Comparison of ENCODE assay signal across 8 mouse cellular contexts in genomic region chr2:155385090-155385489, GRCm38 (mm10). TPM values are rescaled to one million over a fixed set of nuclear protein-coding genes. Genes with fewer than 3 reads are reported as not detected.
DNase-seq lines count a peak whose midpoint lies in the region; ATAC-seq lines count a peak whose summit lies in the region.

No protein-coding gene starts in this region.

- no peak for ATAC-seq in intestine, embryonic 14.5 days (replicated peaks; ENCODE audit: low FRiP score, low TSS enrichment, low read depth)
- no peak; the same call in 1 of the 2 replicates for ATAC-seq in intestine, embryonic 16.5 days

- H3K27ac ChIP-seq in intestine, embryonic 14.5 days (ENCODE audit: low read depth): no peak overlapping the region
- no peak overlapping the region for H3K27ac ChIP-seq in intestine, embryonic 16.5 days (ENCODE audit: low read length)
- no peak overlapping the region for H3K27ac ChIP-seq in limb, embryonic 10.5 days

- 34% methylated on average over 7 of the region's 7 CpGs for WGBS in intestine, embryonic 14.5 days
- 29% methylated on average over 7 of the region's 7 CpGs for WGBS in intestine, embryonic 16.5 days
- 34% methylated on average over 7 of the region's 7 CpGs for WGBS in limb, embryonic 10.5 days

- H3K4me1 ChIP-seq in intestine, embryonic 14.5 days (replicated peaks; ENCODE audit: control insufficient read depth, insufficient read depth, low read length): peaks cover 16% of the 10 kb centered on the region
- H3K4me1 ChIP-seq in intestine, embryonic 16.5 days (ENCODE audit: control insufficient read depth, insufficient read depth, low read length): peaks cover 15% of the 10 kb centered on the region; the same call in 1 of the 2 replicates
- H3K4me1 ChIP-seq in limb, embryonic 10.5 days: peaks cover 32% of the 10 kb centered on the region

- H3K36me3 ChIP-seq in intestine, embryonic 14.5 days (ENCODE audit: control insufficient read depth, insufficient read depth, low read length): peaks cover 30% of the 10 kb centered on the region
- peaks cover 3% of the 10 kb centered on the region; the same call in 1 of the 2 replicates for H3K36me3 ChIP-seq in intestine, embryonic 16.5 days (ENCODE audit: control insufficient read depth, insufficient read depth, low read length)
- peaks cover 46% of the 10 kb centered on the region for H3K36me3 ChIP-seq in limb, embryonic 10.5 days
- H3K36me3 ChIP-seq in splenic B cell, adult 2 months (ENCODE audit: control insufficient read depth, insufficient read depth, low read length, poor library complexity, severe bottlenecking): peaks cover 4% of the 10 kb centered on the region; the same call in 1 of the 2 replicates

- no peak overlapping the region for H3K4me2 ChIP-seq in intestine, embryonic 14.5 days (ENCODE audit: low read length)
- no peak overlapping the region for H3K4me2 ChIP-seq in intestine, embryonic 16.5 days (ENCODE audit: low read depth, low read length)

- no peaks in the 10 kb centered on the region for H3K9me3 ChIP-seq in intestine, embryonic 14.5 days (ENCODE audit: control insufficient read depth, low read length)
- no peaks in the 10 kb centered on the region for H3K9me3 ChIP-seq in intestine, embryonic 16.5 days (ENCODE audit: control insufficient read depth, low read length)
- no peaks in the 10 kb centered on the region for H3K9me3 ChIP-seq in limb, embryonic 10.5 days (replicated peaks)

- H3K4me3 ChIP-seq in intestine, embryonic 14.5 days (ENCODE audit: low read depth, low read length): no peak overlapping the region
- H3K4me3 ChIP-seq in intestine, embryonic 16.5 days (ENCODE audit: low read length): no peak overlapping the region
- no peak overlapping the region for H3K4me3 ChIP-seq in limb, embryonic 10.5 days

- H3K9ac ChIP-seq in intestine, embryonic 14.5 days (ENCODE audit: low read length): no peak overlapping the region
- no peak overlapping the region for H3K9ac ChIP-seq in intestine, embryonic 16.5 days (ENCODE audit: low read depth, low read length)

- DNase-seq in intestine, embryonic 14.5 days (ENCODE audit: low spot score): peak; percentile 91
- DNase-seq in cerebellum, adult 11-12 months: peak; percentile 82
- DNase-seq in frontal cortex, adult 2 months (ENCODE audit: extremely low spot score in 1 of 2, low spot score in 1 of 2): peak; percentile 74 to 91
- DNase-seq in hindlimb bud, embryonic 11.5 days (ENCODE audit: extremely low spot score, low read depth, low spot score): peak; percentile 42
- DNase-seq in limb, embryonic 10.5 days (ENCODE audit: low spot score): peak; percentile 75
- DNase-seq in naive thymus-derived CD4-positive, alpha-beta T cell, adult 2 months (ENCODE audit: low read depth): peak; percentile 92
- peak; percentile 92 for DNase-seq in splenic B cell, adult 2 months (ENCODE audit: low read depth, low spot score)

- 0 out of 2 replicates have a peak, but pooled peaks cover 6% of the 10 kb centered on the region for H3K27me3 ChIP-seq in intestine, embryonic 14.5 days (replicated peaks; ENCODE audit: control insufficient read depth, insufficient read depth, low read length)
- H3K27me3 ChIP-seq in intestine, embryonic 16.5 days (replicated peaks; ENCODE audit: control insufficient read depth, insufficient read depth, low read length): no peaks in the 10 kb centered on the region
- H3K27me3 ChIP-seq in limb, embryonic 10.5 days (ENCODE audit: low read depth, poor library complexity, severe bottlenecking): peaks cover 32% of the 10 kb centered on the region
- no peaks in the 10 kb centered on the region for H3K27me3 ChIP-seq in splenic B cell, adult 2 months (ENCODE audit: control insufficient read depth, insufficient read depth, low read length, poor library complexity, severe bottlenecking)

RNA-seq across cellular contexts. Expression of gene Trp53inp2, which starts 4.2 kb away (rescaled TPM):
- polyA plus RNA-seq in intestine, embryonic 14.5 days (2014; fragmentation: Nextera tagmentation; extraction: Ambion mirVana): 16.9 and 17.6 TPM in 2 replicates
- 21.2 and 25.1 TPM in 2 replicates for polyA plus RNA-seq in intestine, embryonic 16.5 days (2015; fragmentation: Nextera tagmentation; extraction: Ambion mirVana)
- 138 and 165 TPM in 2 replicates for polyA plus RNA-seq in frontal cortex, adult 2 months (2012; rRNA removed)
- polyA plus RNA-seq in limb, embryonic 10.5 days (2016; fragmentation: Nextera tagmentation; extraction: Ambion mirVana): 15.2 and 23.5 TPM in 2 replicates

RNA-seq across cellular contexts. Expression of gene Pigu, which starts 27.9 kb away (rescaled TPM):
- 60.2 and 64.6 TPM in 2 replicates for polyA plus RNA-seq in intestine, embryonic 14.5 days (2014; fragmentation: Nextera tagmentation; extraction: Ambion mirVana)
- polyA plus RNA-seq in intestine, embryonic 16.5 days (2015; fragmentation: Nextera tagmentation; extraction: Ambion mirVana): 61.3 and 61.5 TPM in 2 replicates
- 37.6 and 38.3 TPM in 2 replicates for polyA plus RNA-seq in frontal cortex, adult 2 months (2012; rRNA removed)
- 51.7 and 53.9 TPM in 2 replicates for polyA plus RNA-seq in limb, embryonic 10.5 days (2016; fragmentation: Nextera tagmentation; extraction: Ambion mirVana)

Comparison
In these comparisons a context has a peak if more than half of its experiments do, and no peak if none do; other contexts are left out.
1. DNase-seq: peak in every context shown above with its lines; median percentile 92 in naive thymus-derived CD4-positive, alpha-beta T cell, adult 2 months; 92 in splenic B cell, adult 2 months; 91 in intestine, embryonic 14.5 days; 82 in frontal cortex, adult 2 months; 82 in cerebellum, adult 11-12 months; 75 in limb, embryonic 10.5 days; 42 in hindlimb bud, embryonic 11.5 days.